Mouse (Mus musculus) thymus, adult 2 months (tissue): ENCODE results near the gene Zfp598. TPM values are rescaled to one million over a fixed set of nuclear protein-coding genes. Genes with fewer than 3 reads are reported as not detected.

Experiments used
- DNase-seq: peaks from one replicate; pipeline ENCODE4 v3.0.0; 2021
- H3K27ac ChIP-seq: fragments of 200-500 bp; 2 replicates; pipeline ENCODE4 v1.5.1; 2012; ENCODE audit warnings: low read length, control low read depth; ENCODE audit not compliant: control insufficient read depth, insufficient read depth
- H3K27me3 ChIP-seq: fragments of 200-500 bp; 2 replicates; pipeline ENCODE4 v1.6.1; 2012; ENCODE audit warnings: mild to moderate bottlenecking, low read length, moderate library complexity, mixed read lengths; ENCODE audit not compliant: control insufficient read depth, insufficient read depth
- H3K36me3 ChIP-seq: fragments of 200-500 bp; 2 replicates; pipeline ENCODE4 v1.6.1; 2012; ENCODE audit warnings: mild to moderate bottlenecking, low read length, moderate library complexity; ENCODE audit not compliant: control insufficient read depth, insufficient read depth
- H3K4me1 ChIP-seq: fragments of 200-500 bp; replicated peaks from 2 replicates; pipeline ENCODE4 v1.6.1; 2012; ENCODE audit warnings: low read length; ENCODE audit not compliant: control insufficient read depth, insufficient read depth
- H3K4me3 ChIP-seq: fragments of 200-500 bp; 2 replicates; pipeline ENCODE4 v1.5.1; 2012; ENCODE audit warnings: mild to moderate bottlenecking, low read length, control low read depth, moderate library complexity; ENCODE audit not compliant: control insufficient read depth, insufficient read depth
- CTCF ChIP-seq: fragments of 200-500 bp; IDR thresholded peaks from 2 replicates; pipeline ENCODE4 v1.5.1; 2012; ENCODE audit warnings: mild to moderate bottlenecking, control low read depth, low read length, moderate library complexity, borderline replicate concordance; ENCODE audit not compliant: control insufficient read depth, poor library complexity, insufficient read depth; ENCODE audit errors: extremely low read depth
- POLR2A ChIP-seq: fragments of 200-500 bp; IDR thresholded peaks from 2 replicates; pipeline ENCODE4 v1.6.1; 2012; ENCODE audit warnings: mild to moderate bottlenecking, low read length, control low read depth, moderate library complexity; ENCODE audit not compliant: control insufficient read depth, poor library complexity, insufficient read depth; ENCODE audit errors: extremely low read depth
- WGBS: fragments of 180-500 bp; shearing (Covaris S2); methylation state at CpG from one replicate; pipeline ENCODE4 v1.1.7; 2018; 5-methylcytosine and 5-hydroxymethylcytosine counted together
- polyA plus RNA-seq: library from polyadenylated mRNA; depleted of rRNA; stranded (reverse); fragments of >200 nt; gene quantifications from 2 replicates; pipeline ENCODE4 v1.2.3, GENCODE M21; 2012

The Zfp598 gene
- polyA plus RNA-seq, 1 experiment: 123 TPM

- H3K36me3 ChIP-seq: no peaks in the 10 kb centered on the region
- no peak overlapping the region for H3K4me3 ChIP-seq
- no peak overlapping the region for H3K27ac ChIP-seq
- DNase-seq: no peak
- peaks cover 7% of the 10 kb centered on the region for H3K4me1 ChIP-seq
- 91% methylated on average over 9 of the region's 9 CpGs for WGBS
- TF ChIP-seq CTCF (no peak), POLR2A (no peak)
- no peaks in the 10 kb centered on the region; the same call in 1 of the 2 replicates for H3K27me3 ChIP-seq
Measured at GRCm38 (mm10) chr17:24644875-24645721, 24.4 kb upstream of the Zfp598 start.

GRCm38 (mm10) chr17:24645916-24646315 lies 23.6 kb upstream of the Zfp598 start:
- no peak overlapping the region for H3K4me3 ChIP-seq
- peaks cover 10% of the 10 kb centered on the region for H3K4me1 ChIP-seq
- no peak overlapping the region for H3K27ac ChIP-seq
- no peak for DNase-seq
- H3K27me3 ChIP-seq: no peaks in the 10 kb centered on the region; the same call in 1 of the 2 replicates
- H3K36me3 ChIP-seq: no peaks in the 10 kb centered on the region
- TF ChIP-seq CTCF (no peak), POLR2A (no peak)
- 92% methylated on average over 3 of the region's 3 CpGs for WGBS

GRCm38 (mm10) chr17:24646381-24646780 lies 23.1 kb upstream of the Zfp598 start:
- no peak for TF ChIP-seq POLR2A
- no peak for TF ChIP-seq CTCF
- Histone ChIP-seq H3K4me1 (peaks cover 10% of the 10 kb centered on the region), H3K27me3 (no peaks in the 10 kb centered on the region; the same call in 1 of the 2 replicates), H3K27ac (no peak overlapping the region), H3K36me3 (no peaks in the 10 kb centered on the region), H3K4me3 (no peak overlapping the region)
- DNase-seq: no peak
- 93% methylated on average over 4 of the region's 4 CpGs for WGBS

- Histone ChIP-seq H3K4me3 (no peak overlapping the region), H3K27me3 (no peaks in the 10 kb centered on the region; the same call in 1 of the 2 replicates), H3K27ac (no peak overlapping the region), H3K4me1 (peaks cover 10% of the 10 kb centered on the region), H3K36me3 (no peaks in the 10 kb centered on the region)
- WGBS: 92% methylated on average over 11 of the region's 11 CpGs
- no peak for DNase-seq
- no peak for TF ChIP-seq CTCF
- no peak for TF ChIP-seq POLR2A
Measured at GRCm38 (mm10) chr17:24647493-24647892, 22.0 kb upstream of the Zfp598 start.

- 89% methylated on average over 10 of the region's 10 CpGs for WGBS
- no peak for DNase-seq
- Histone ChIP-seq H3K27me3 (no peaks in the 10 kb centered on the region; the same call in 1 of the 2 replicates), H3K4me1 (peaks cover 11% of the 10 kb centered on the region), H3K4me3 (no peak overlapping the region), H3K36me3 (no peaks in the 10 kb centered on the region), H3K27ac (no peak overlapping the region)
- TF ChIP-seq CTCF (no peak), POLR2A (no peak)
Measured at GRCm38 (mm10) chr17:24648731-24649377, 20.6 kb upstream of the Zfp598 start.

- WGBS: 3% methylated on average over 35 of the region's 35 CpGs
- Histone ChIP-seq H3K4me1 (peaks cover 12% of the 10 kb centered on the region), H3K36me3 (no peaks in the 10 kb centered on the region), H3K4me3 (peak overlapping the region; percentile 48), H3K27ac (no peak overlapping the region), H3K27me3 (no peaks in the 10 kb centered on the region; the same call in 1 of the 2 replicates)
- TF ChIP-seq POLR2A: no peak
- no peak for TF ChIP-seq CTCF
- peak; percentile 12 for DNase-seq
Measured at GRCm38 (mm10) chr17:24649581-24650069, 19.9 kb upstream of the Zfp598 start.
